Mouse (Mus musculus) brain, embryonic 14.5 days (tissue): ENCODE results near the gene Trip6. TPM values are rescaled to one million over a fixed set of nuclear protein-coding genes. Genes with fewer than 3 reads are reported as not detected.

Experiments
- DNase-seq: peaks from one replicate; pipeline ENCODE4 v3.0.0-alpha.2; 2011; ENCODE audit warnings: low read depth
- CTCF ChIP-seq: fragments of 200-500 bp; IDR thresholded peaks from 2 replicates; pipeline ENCODE4 v1.5.1; 2012; ENCODE audit warnings: inconsistent platforms, mild to moderate bottlenecking, moderate library complexity, borderline replicate concordance; ENCODE audit not compliant: insufficient read depth, insufficient read length; ENCODE audit errors: extremely low read depth
- POLR2A ChIP-seq: fragments of 200-500 bp; IDR thresholded peaks from 2 replicates; pipeline ENCODE4 v1.6.1; 2012; ENCODE audit warnings: mild to moderate bottlenecking, inconsistent platforms, borderline replicate concordance; ENCODE audit not compliant: poor library complexity, insufficient read depth, insufficient read length, severe bottlenecking; ENCODE audit errors: extremely low read depth
- polyA plus RNA-seq: library from polyadenylated mRNA; depleted of rRNA; stranded (reverse); fragments of >200 nt; gene quantifications from 2 replicates; pipeline ENCODE4 v1.2.3, GENCODE M21; 2012; rRNA removed

Trip6 gene
- polyA plus RNA-seq, result 25.7 and 33.0 TPM in 2 replicates

DNA sequence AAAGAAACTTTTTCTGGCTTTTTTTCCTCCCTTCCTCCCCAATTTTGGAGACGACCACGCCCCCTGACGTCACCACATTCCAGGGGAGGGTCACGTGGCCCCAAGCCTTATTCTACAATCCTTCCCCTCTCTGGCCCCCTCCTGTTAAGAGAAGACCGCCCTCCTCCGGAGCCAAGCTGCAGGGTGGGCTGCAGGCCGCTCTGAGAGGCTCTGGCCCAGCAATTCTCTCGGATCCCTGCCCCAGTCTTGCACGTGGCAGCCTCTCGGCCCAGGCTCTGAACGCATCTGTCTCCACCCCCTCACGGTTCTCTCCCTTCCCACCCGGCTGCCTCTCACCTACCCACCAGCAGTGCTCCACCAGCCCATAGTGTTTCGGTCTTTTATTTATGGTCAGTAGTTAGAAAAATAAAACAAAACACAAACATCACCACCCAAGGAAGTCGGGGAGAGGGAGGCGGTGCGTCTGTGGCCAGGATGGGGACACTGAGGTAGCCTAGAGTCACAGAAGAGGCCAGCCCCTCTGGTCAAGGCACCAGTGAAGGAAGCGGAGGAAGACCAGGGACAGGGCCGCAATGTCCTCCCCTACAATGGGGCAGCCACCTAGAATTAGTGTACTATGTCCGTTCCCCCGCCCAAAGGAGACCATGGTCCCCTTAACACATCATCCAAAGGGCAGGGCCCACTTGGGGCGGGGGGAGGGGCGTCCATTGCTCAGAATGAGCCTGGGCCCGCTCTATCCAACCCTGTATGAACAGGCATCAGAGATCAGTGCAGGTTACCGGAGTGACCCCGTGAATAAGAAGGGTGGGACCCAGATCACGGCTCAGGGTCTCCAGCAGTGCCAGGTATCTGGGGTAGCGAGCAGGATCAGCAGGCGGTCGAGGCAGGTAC lies at the start of gene Trip6:
TSS of gene Trip6 (minus strand) at position 212 of the 891 bp plus-strand sequence.
- DNase-seq, result peak; percentile 95
- TF ChIP-seq CTCF, result no peak
- no peak for TF ChIP-seq POLR2A

DNA sequence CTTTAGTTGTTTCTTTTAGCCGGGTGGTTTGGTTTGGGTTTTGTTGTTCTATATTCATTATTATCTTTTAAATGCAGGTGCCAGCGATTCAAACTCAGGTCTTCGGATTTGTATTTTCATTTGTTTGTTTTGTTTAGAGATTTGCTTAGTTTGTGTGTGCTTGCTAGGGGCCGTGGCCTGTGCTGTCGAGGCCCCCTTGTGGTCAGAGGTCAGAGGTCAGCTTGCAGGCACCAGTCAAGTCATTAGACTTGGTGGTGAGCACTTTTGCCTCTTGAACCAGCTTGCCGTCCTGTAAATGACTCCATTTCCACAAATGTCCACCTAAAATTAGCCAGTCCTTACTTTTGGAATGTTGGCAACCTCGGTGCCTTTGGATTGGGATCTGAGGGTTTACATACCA lies 44.2 kb upstream of the Trip6 start:
- DNase-seq, result no peak
- TF ChIP-seq POLR2A, result no peak
- TF ChIP-seq CTCF, result no peak

DNA sequence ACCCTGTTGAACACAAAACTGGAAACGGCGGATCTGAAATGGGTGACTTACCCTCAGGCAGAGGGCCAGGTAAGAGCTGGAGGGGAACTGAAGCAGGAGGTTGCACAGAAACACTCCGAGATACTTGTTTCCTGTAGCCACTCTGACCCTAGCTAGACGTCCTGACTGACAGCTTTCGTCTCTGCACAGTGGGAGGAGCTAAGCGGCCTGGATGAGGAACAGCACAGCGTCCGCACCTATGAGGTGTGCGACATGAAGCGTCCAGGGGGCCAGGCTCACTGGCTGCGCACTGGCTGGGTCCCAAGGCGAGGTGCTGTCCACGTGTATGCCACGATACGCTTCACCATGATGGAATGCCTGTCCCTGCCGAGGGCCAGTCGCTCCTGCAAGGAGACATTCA lies 39.9 kb upstream of the Trip6 start:
- no peak for DNase-seq
- TF ChIP-seq CTCF (no peak), POLR2A (no peak)

DNA sequence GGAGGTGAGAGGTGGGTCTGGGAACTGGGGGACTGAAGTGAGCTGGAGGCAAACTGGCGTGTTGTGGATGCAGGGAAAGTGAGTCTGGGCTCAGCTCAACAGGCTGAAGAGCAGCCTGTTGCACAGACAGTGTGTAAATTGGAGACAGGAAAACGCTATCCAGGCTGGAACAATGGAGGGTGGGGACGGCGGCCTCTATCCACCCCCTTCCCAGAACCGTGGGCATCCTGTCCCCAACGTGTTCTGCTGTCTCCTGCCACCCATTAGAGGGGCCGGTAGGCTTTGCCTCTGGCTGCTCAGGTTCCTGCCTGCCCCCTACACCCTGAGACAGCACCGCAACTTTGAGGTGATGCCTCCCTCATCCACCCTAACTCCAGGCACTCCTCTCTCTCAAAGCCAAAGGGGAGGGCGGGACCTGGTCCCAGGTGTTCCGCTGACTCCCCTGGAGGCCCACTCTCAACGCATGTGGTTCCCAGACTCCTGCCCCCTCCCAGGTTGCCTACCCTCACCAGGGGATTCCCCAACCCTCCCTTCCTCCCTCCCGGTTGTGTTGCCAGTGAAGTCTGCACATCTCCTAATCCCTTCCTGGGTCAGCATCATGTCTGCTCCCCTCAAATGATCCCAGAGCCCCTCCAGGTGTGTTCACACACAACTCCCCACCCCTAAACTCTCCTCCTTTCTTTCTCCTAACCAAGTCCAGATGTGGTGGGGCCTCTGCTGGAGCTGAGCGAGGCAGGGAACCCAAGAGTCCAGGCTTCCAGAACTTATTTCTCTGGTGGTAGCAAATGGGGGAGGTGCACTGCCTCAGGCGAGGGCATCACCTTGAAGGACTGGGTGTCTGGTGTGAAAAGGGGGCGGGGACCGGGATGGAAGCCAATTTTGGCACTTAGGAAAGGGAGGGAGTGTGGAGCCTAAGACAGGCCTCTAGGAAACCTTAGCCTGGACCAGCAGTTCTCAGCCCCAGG lies 38.1 kb upstream of the Trip6 start:
- no peak for TF ChIP-seq CTCF
- TF ChIP-seq POLR2A, result no peak
- DNase-seq, result peak; percentile 28

DNA sequence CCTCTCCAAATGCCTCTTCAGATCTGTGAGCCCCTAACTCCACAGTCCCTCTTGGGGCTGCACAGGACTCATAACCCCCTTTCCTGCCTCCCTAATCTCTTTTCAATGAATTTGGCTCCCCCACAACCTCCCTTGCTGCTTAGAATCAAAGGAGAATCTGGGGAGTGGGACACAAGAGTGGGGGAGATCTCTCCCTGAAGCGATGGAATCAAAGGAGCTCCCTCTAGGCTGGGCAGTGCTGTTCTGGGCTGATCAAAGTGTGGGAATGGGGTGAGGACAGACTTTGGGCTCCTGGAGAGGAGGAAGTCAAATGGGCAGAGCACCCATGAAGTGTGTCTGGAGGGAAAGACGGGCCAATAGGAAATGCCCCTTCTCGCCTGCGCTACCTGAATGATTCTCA lies 37.2 kb upstream of the Trip6 start:
- TF ChIP-seq POLR2A (no peak), CTCF (no peak)
- peak; percentile 11 for DNase-seq

DNA sequence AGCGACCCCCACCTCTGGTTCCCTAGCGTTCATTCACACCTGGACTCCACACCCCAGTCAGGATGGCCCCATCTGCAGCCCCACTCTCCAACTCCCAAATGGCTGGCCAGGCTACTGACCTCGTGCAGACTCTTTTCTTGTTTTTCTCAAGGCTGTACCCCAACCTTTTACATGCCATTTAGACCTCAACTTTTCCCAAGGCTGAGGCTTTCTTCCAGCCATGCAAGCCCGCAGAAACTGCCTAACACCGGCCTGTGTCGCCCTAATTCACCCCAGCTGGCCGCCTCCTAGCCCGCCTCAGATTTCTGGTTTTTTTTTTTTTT lies 36.8 kb upstream of the Trip6 start:
- no peak for TF ChIP-seq POLR2A
- no peak for TF ChIP-seq CTCF
- no peak for DNase-seq

DNA sequence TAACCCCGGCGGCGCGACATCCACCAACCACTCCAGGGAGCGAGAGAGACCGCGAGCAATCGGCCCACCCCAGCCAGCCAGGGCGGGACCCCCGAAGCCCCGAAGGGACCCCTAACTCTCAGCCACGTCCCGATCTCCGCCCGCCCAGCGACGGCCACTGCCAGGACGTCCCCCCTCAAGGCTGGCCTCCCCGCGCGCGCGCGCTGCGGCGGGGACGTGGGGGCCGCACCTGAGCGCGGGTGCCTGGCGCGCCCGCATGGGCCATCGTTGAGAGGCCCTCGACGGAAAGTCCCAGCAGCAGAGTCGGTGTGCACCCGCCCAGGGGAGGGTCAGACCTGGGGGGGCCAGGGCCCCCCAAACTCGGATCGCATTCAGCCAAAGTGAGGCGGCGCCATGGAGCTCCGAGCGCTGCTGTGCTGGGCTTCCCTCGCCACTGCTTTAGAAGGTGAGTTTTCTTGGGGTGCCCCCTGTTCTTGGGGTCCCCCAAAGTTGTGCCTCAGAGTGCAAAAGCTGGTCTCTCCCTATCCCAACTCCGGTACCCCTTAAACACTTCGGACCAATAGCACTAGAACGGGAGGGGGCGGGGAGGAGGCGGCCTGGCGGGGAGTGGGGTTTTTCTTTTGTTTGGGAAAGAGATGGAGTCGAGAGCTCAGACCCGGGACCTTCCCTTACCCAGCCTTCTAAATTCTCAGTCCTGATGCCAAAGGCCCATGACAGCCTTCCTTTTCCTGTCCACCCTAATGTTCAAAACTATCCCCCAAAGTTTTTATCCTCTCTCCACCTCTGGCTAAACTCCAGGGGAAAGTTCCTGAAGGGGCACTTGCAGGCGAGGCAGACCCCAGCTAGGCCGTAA lies 36.2 kb upstream of the Trip6 start:
- peak; percentile 23 for DNase-seq
- TF ChIP-seq CTCF (no peak), POLR2A (no peak)

DNA sequence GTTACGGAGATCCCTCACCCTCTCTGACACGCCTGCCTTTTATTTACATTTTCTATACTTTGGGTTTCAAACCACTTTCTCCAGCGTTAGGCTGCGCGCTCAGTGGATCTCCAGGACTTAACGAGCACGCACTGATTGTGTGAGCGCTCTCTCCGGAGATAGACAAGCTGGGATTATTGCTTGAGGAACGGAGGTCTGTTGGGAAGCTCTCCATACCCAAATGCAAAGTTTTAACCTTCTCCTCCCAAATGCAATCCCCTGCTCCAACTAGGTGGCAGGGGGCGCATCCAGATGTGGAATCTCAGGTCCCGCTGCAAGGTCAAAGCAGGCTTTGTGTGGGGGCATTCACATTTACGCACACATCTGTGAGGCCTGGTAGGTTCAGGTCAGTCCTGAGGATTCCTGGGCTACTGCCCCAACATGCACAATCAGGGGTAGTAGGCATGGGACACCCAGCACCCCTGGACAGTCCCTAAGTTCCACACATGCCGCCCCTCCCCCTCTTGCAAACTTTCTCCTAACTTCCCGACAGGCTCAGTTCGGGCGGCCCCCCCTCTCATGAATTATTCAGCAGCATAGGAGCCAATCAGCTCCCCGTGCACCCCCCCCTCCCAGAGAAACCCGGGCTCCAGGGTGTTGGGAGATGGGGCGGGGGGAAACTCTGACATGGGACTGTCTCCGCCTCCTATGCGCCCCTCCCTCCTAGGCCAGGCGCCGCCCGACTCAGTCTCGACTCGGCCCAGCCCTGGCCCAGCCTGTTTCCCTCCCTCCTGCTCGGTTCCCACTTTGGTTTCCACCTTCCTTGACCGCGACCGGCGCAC lies 35.4 kb upstream of the Trip6 start, which contains the start of gene Ephb4:
TSS of gene Ephb4 (plus strand) at position 726 of the 821 bp plus-strand sequence.
- peak; percentile 95 for DNase-seq

DNA sequence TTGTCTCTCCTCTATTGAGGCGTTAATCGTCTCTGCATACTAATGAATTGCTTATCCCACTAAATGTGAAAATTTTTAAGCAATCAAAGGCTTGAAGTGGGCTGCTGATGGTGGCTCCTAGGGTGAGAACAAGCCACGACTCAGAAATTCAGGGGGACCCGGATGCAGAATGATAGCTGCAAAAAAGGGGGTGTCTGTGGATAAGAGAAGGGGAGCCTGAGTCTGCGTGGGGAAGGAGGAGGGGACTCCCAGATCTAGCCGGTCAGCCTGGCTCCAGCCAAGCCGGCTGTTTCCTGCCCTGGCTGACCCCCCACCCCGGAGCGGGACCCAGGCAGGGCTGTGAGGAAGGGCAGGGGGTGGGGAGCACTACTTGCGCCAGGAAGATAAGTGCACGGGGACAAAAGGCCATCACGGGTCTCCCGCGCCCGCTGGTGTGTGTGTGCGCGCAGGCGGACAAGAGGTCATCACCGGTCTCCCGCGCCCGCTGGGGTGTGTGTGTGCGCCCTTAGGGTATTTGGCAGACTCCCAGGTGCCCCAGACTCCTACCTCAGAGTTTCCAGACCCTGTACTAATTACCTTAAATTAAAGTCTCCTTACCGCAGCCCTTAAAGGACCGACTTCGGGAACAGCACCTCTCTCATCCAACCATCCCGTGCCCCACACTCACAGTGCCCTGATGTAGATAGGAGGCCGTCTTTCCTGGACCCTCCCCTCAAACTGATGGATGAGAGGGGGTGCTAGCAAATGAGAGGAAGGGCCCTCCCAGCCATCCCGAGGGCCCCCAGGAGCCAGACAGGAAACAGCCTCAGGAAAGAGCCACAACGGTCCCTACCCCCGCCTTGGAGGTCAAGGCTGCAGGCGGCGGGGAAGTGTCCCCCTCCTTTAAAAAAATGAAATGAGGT lies 34.5 kb upstream of the Trip6 start:
- TF ChIP-seq POLR2A (no peak), CTCF (no peak)
- DNase-seq, result peak; percentile 42

More for the DNA sequence above, 35.4 kb upstream of the Trip6 start, which contains the start of gene Ephb4:
- TF ChIP-seq CTCF (peak; percentile 19; the same call in 1 of the 2 replicates), POLR2A (peak; percentile 30; the same call in 1 of the 2 replicates)
